Mouse (Mus musculus) forebrain, embryonic 11.5 days (tissue): ENCODE data around the gene Cideb. TPM values are rescaled to one million over a fixed set of nuclear protein-coding genes. Genes with fewer than 3 reads are reported as not detected.

Source experiments
- ATAC-seq: fragments of 200-750 bp; cut with Nextera tagmentation; replicated peaks from 2 replicates; pipeline ENCODE4 v1.8.0; 2017; ENCODE audit warnings: moderate TSS enrichment; ENCODE audit not compliant: low FRiP score
- DNase-seq: peaks from one replicate; pipeline ENCODE4 v3.0.0-alpha.2; 2017; ENCODE audit warnings: low spot score
- H3K27ac ChIP-seq: fragments of 300-500 bp; sonication (generic); 2 replicates; pipeline ENCODE4 v1.5.1; 2014; ENCODE audit warnings: low read depth, low read length
- H3K27me3 ChIP-seq: fragments of 300-500 bp; sonication (generic); 2 replicates; pipeline ENCODE4 v1.6.1; 2014; ENCODE audit warnings: mild to moderate bottlenecking, low read length, mixed read lengths; ENCODE audit not compliant: control insufficient read depth, insufficient read depth
- H3K36me3 ChIP-seq: fragments of 300-500 bp; sonication (generic); 2 replicates; pipeline ENCODE4 v1.6.1; 2014; ENCODE audit warnings: mild to moderate bottlenecking, low read length, moderate library complexity, mixed read lengths; ENCODE audit not compliant: control insufficient read depth, insufficient read depth
- H3K4me1 ChIP-seq: fragments of 300-500 bp; sonication (generic); replicated peaks from 2 replicates; pipeline ENCODE4 v1.6.1; 2014; ENCODE audit warnings: low read length, mixed read lengths; ENCODE audit not compliant: control insufficient read depth, insufficient read depth
- H3K4me2 ChIP-seq: fragments of 300-500 bp; sonication (generic); 2 replicates; pipeline ENCODE4 v1.6.1; 2014; ENCODE audit warnings: low read depth, mild to moderate bottlenecking, low read length, moderate library complexity, mixed read lengths; ENCODE audit not compliant: severe bottlenecking
- H3K4me3 ChIP-seq: fragments of 300-500 bp; sonication (generic); 2 replicates; pipeline ENCODE4 v1.5.1; 2014; ENCODE audit warnings: low read depth, low read length
- H3K9ac ChIP-seq: fragments of 300-500 bp; sonication (generic); 2 replicates; pipeline ENCODE4 v1.6.1; 2014; ENCODE audit warnings: low read length
- H3K9me3 ChIP-seq: fragments of 300-500 bp; sonication (generic); 2 replicates; pipeline ENCODE4 v1.6.1; 2016; ENCODE audit warnings: low read length, mixed read lengths; ENCODE audit not compliant: control insufficient read depth
- WGBS: fragments of 180-500 bp; shearing (Covaris S2); extraction: QIAGEN DNeasy Blood & Tissue Kit; methylation state at CpG from one replicate; pipeline ENCODE4 v1.1.7; 2014; 5-methylcytosine and 5-hydroxymethylcytosine counted together
- polyA plus RNA-seq: library from polyadenylated mRNA; unstranded; fragments of >200 nt; fragmentation: Nextera tagmentation; extraction: Ambion mirVana; gene quantifications from 2 replicates; pipeline ENCODE4 v1.2.1, GENCODE M21; 2014

The Cideb gene
- polyA plus RNA-seq, 1 experiment from 2014 or later: not detected

- Histone ChIP-seq H3K4me2 (0 out of 2 replicates have a peak within 1 kb of the TSS, but pooled peaks have one; percentile 5), H3K4me1 (peaks cover 3% of the 10 kb centered on the region; the same call in 1 of the 2 replicates), H3K36me3 (no peaks in the 10 kb centered on the region; the same call in 1 of the 2 replicates), H3K4me3 (no peak within 1 kb of the TSS), H3K27ac (no peak within 1 kb of the TSS), H3K9me3 (no peaks in the 10 kb centered on the region), H3K27me3 (no peaks in the 10 kb centered on the region; the same call in 1 of the 2 replicates), H3K9ac (peak within 1 kb of the TSS; percentile 14; the same call in 1 of the 2 replicates)
- 31% methylated on average over 4 of the region's 4 CpGs for WGBS
- ATAC-seq: no peak
- no peak for DNase-seq
These were observed 44.5 kb downstream of the Cideb start, which contains the start of gene Tgm1 for GRCm38 (mm10) chr14:55713729-55714122. Gene Tgm1, minus strand, starts transcription at chr14:55713926.

- no peak overlapping the region for H3K27ac ChIP-seq
- H3K4me1 ChIP-seq: peaks cover 3% of the 10 kb centered on the region; the same call in 1 of the 2 replicates
- DNase-seq (no peak), ATAC-seq (no peak)
- no peaks in the 10 kb centered on the region for H3K9me3 ChIP-seq
- H3K36me3 ChIP-seq: no peaks in the 10 kb centered on the region; the same call in 1 of the 2 replicates
- 0 out of 2 replicates have a peak overlapping the region, but pooled peaks have one; percentile 5 for H3K4me2 ChIP-seq
- H3K9ac ChIP-seq: peak overlapping the region; percentile 14; the same call in 1 of the 2 replicates
- H3K27me3 ChIP-seq: no peaks in the 10 kb centered on the region; the same call in 1 of the 2 replicates
- no peak overlapping the region for H3K4me3 ChIP-seq
- 16% methylated on average over 25 of the region's 25 CpGs for WGBS
These were observed 45.1 kb downstream of the Cideb start for GRCm38 (mm10) chr14:55713007-55713728.

DNA sequence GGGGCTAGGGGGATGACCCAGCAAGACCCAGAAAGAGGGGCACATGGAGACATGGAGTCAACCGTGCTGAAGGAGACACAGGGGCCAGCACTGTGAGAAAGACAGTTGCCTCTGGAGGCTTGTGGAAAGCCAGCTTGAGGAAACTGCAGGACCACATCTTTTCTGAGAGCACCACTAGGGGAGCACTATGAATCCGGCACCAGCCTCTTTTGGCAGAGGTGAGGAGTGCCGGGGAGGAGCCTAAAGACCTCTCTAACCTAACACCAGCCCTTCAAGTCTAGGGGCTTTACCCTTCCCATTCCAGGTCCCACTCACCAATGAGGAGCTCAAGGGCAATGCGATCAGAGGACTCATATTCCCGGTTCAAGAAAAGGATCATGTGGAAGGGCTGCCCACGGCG is 46.5 kb downstream of the Cideb start:
- H3K9ac ChIP-seq: no peak overlapping the region
- H3K36me3 ChIP-seq: no peaks in the 10 kb centered on the region
- DNase-seq: no peak
- H3K27ac ChIP-seq: no peak overlapping the region
- 82% methylated on average over 7 of the region's 7 CpGs for WGBS
- no peaks in the 10 kb centered on the region; the same call in 1 of the 2 replicates for H3K27me3 ChIP-seq
- no peaks in the 10 kb centered on the region for H3K9me3 ChIP-seq
- no peak overlapping the region for H3K4me3 ChIP-seq
- ATAC-seq: no peak
- H3K4me1 ChIP-seq: peaks cover 3% of the 10 kb centered on the region; the same call in 1 of the 2 replicates
- H3K4me2 ChIP-seq: no peak overlapping the region

- 91% methylated on average over 4 of the region's 4 CpGs for WGBS
These were observed 48.7 kb downstream of the Cideb start for GRCm38 (mm10) chr14:55709509-55709908.

GRCm38 (mm10) chr14:55707397-55707796 is 50.9 kb downstream of the Cideb start:
- Histone ChIP-seq H3K9ac (no peak overlapping the region), H3K27me3 (no peaks in the 10 kb centered on the region; the same call in 1 of the 2 replicates), H3K4me2 (no peak overlapping the region), H3K27ac (no peak overlapping the region), H3K9me3 (no peaks in the 10 kb centered on the region), H3K4me1 (no peaks in the 10 kb centered on the region), H3K4me3 (no peak overlapping the region), H3K36me3 (no peaks in the 10 kb centered on the region)
- WGBS: 84% methylated on average over 5 of the region's 5 CpGs
- DNase-seq: no peak
- ATAC-seq: no peak

More at GRCm38 (mm10) chr14:55709509-55709908, 48.7 kb downstream of the Cideb start:
- H3K9ac ChIP-seq: no peak overlapping the region
- H3K4me1 ChIP-seq: peaks cover 3% of the 10 kb centered on the region; the same call in 1 of the 2 replicates
- no peaks in the 10 kb centered on the region for H3K9me3 ChIP-seq
- no peak overlapping the region for H3K4me3 ChIP-seq
- no peak for DNase-seq
- H3K4me2 ChIP-seq: no peak overlapping the region
- no peak overlapping the region for H3K27ac ChIP-seq
- no peak for ATAC-seq
- H3K36me3 ChIP-seq: no peaks in the 10 kb centered on the region
- no peaks in the 10 kb centered on the region; the same call in 1 of the 2 replicates for H3K27me3 ChIP-seq

GRCm38 (mm10) chr14:55706051-55706600 is 52.1 kb downstream of the Cideb start:
- ATAC-seq (no peak), DNase-seq (no peak)
- H3K9ac ChIP-seq: no peak overlapping the region
- H3K27me3 ChIP-seq: no peaks in the 10 kb centered on the region
- no peaks in the 10 kb centered on the region for H3K4me1 ChIP-seq
- no peaks in the 10 kb centered on the region for H3K36me3 ChIP-seq
- WGBS: 92% methylated on average over 8 of the region's 8 CpGs
- H3K4me3 ChIP-seq: no peak overlapping the region
- H3K9me3 ChIP-seq: no peaks in the 10 kb centered on the region
- no peak overlapping the region for H3K4me2 ChIP-seq
- no peak overlapping the region for H3K27ac ChIP-seq

Other genes starting within 250 kb of the Cideb start
- 0.21 and 0.28 TPM in 2 replicates for gene Cpne6, start 248.0 kb downstream of the Cideb start, polyA plus RNA-seq
- gene Nrl, start 233.5 kb downstream of the Cideb start, polyA plus RNA-seq: not detected in 2 replicates
- 16.2 and 17.8 TPM in 2 replicates for gene Pck2, start 218.2 kb downstream of the Cideb start, polyA plus RNA-seq
- gene Dcaf11, start 198.5 kb downstream of the Cideb start, polyA plus RNA-seq: 74.2 and 74.6 TPM in 2 replicates
- gene A730061H03Rik, start 198.1 kb downstream of the Cideb start, polyA plus RNA-seq: 0.71 TPM in 1 of 2 replicates, not detected in the other
- gene Fitm1, start 182.8 kb downstream of the Cideb start, polyA plus RNA-seq: not detected in 2 replicates
- 100 and 105 TPM in 2 replicates for gene Psme1, start 180.3 kb downstream of the Cideb start, polyA plus RNA-seq
- 3.4 and 4.7 TPM in 2 replicates for gene Emc9, start 173.2 kb downstream of the Cideb start, polyA plus RNA-seq
- 178 and 187 TPM in 2 replicates for gene Psme2, start 167.3 kb downstream of the Cideb start, polyA plus RNA-seq
- gene Rnf31, start 166.8 kb downstream of the Cideb start, polyA plus RNA-seq: 13.7 and 18.1 TPM in 2 replicates
- 6.5 and 8.6 TPM in 2 replicates for gene Irf9, start 154.9 kb downstream of the Cideb start, polyA plus RNA-seq
- gene Rec8, start 140.4 kb downstream of the Cideb start, polyA plus RNA-seq: 4.8 and 5.5 TPM in 2 replicates
- gene Ipo4, start 122.5 kb downstream of the Cideb start, polyA plus RNA-seq: 77.2 and 104 TPM in 2 replicates
- 3.4 and 4.0 TPM in 2 replicates for gene Gm49378, start 120.6 kb downstream of the Cideb start, polyA plus RNA-seq
- gene Tm9sf1, start 114.7 kb downstream of the Cideb start, polyA plus RNA-seq: 77.1 and 78.4 TPM in 2 replicates
- gene Tssk4, start 108.3 kb downstream of the Cideb start, polyA plus RNA-seq: 0.76 and 0.99 TPM in 2 replicates
- gene Mdp1, start 98.0 kb downstream of the Cideb start, polyA plus RNA-seq: 61.9 and 62.3 TPM in 2 replicates
- gene Gmpr2, start 86.5 kb downstream of the Cideb start, polyA plus RNA-seq: 59.7 and 62.5 TPM in 2 replicates
- gene Nedd8, start 86.3 kb downstream of the Cideb start, polyA plus RNA-seq: 583 and 616 TPM in 2 replicates
- gene Tinf2, start 76.6 kb downstream of the Cideb start, polyA plus RNA-seq: 73.8 and 74.8 TPM in 2 replicates
- gene Tgm1, start 44.5 kb downstream of the Cideb start, polyA plus RNA-seq: 0.21 and 1.4 TPM in 2 replicates
- gene Rabggta, start 36.2 kb downstream of the Cideb start, polyA plus RNA-seq: 23.4 and 27.1 TPM in 2 replicates
- 63.6 and 76.7 TPM in 2 replicates for gene Dhrs1, start 12.8 kb downstream of the Cideb start, polyA plus RNA-seq
- gene Nop9, start 12.8 kb downstream of the Cideb start, polyA plus RNA-seq: 54.2 and 57.4 TPM in 2 replicates
- gene Ltb4r2, start 3.0 kb upstream of the Cideb start, polyA plus RNA-seq: 0.32 and 0.43 TPM in 2 replicates
- gene Ltb4r1, start 7.5 kb upstream of the Cideb start, polyA plus RNA-seq: 0.45 TPM in 1 of 2 replicates, not detected in the other
- 6.1 and 7.2 TPM in 2 replicates for gene Adcy4, start 25.6 kb upstream of the Cideb start, polyA plus RNA-seq
- 6.6 and 9.7 TPM in 2 replicates for gene Ripk3, start 30.4 kb upstream of the Cideb start, polyA plus RNA-seq
- gene Nfatc4, start 64.7 kb upstream of the Cideb start, polyA plus RNA-seq: 30.8 and 32.7 TPM in 2 replicates
- 20.2 and 20.3 TPM in 2 replicates for gene Nynrin, start 95.6 kb upstream of the Cideb start, polyA plus RNA-seq
- 0.37 TPM in 1 of 2 replicates, not detected in the other for gene Cbln3, start 125.9 kb upstream of the Cideb start, polyA plus RNA-seq
- 13.6 and 14.9 TPM in 2 replicates for gene Khnyn, start 126.5 kb upstream of the Cideb start, polyA plus RNA-seq
- 38.0 and 48.6 TPM in 2 replicates for gene Sdr39u1, start 141.8 kb upstream of the Cideb start, polyA plus RNA-seq
- not detected in 2 replicates for gene Cma1, start 186.2 kb upstream of the Cideb start, polyA plus RNA-seq
- gene Cma2, start 192.5 kb upstream of the Cideb start, polyA plus RNA-seq: not detected in 2 replicates